Mouse (Mus musculus): Measurements from ENCODE around the gene Spdef.

DNA sequence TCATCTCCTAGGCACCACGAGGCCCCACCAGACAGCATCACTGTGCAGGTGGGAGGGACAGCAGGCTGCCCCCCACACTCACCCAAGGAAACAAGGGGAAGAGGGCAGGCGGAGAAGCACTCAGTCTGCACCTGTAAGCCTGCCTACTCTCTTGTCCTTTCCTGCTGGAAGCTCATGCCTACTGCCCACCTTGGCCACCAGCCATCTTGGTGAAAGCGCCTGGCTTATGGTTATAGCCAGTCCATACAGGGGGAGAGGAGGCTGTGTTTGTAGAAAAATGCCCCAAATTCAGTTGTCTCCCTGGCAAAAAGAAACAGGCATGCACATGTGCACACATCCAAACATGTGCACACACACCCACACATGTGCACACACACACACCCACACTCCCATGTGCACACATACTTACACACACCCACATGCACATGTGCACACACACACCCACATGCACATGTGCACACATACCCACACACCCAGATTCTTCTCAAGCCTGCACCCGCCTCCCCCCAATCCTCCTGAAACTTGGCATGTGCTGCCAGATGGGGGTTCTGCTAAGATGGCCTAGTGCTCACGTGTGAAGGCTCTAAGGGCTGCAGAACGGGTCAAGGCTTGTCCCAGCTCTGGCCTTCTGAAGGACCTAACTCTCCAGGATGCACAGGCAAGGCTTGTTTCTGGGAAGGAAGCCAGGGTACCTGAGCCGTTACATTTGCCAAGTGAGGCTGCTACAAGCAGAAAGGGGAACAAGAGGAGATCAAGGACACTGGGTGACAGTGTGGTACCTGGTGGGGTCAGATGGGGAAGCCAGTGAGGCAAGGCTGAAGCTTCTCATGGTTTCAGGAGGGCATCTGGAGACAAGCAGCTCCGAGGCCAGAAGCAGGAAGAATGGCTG is 22.8 kb upstream of the Spdef start:
- TF ChIP-seq POLR2A (IDR thresholded peaks at IDR 0.05; ENCODE audit: control insufficient read depth, low read depth, low read length), result 0 out of 2 replicates have a peak, but pooled peaks have one; percentile 24
- no peak for TF ChIP-seq CTCF (IDR thresholded peaks at IDR 0.05; ENCODE audit: control insufficient read depth, insufficient read depth, insufficient replicate concordance, low read depth, low read length)
